Mouse (Mus musculus) right cerebral cortex, postnatal 25 days (tissue): ENCODE data around the gene Smim15.

Source experiments
- DNase-seq: peaks from one replicate; pipeline ENCODE4 v3.0.0; 2022

The Smim15 gene

GRCm38 (mm10) chr13:108063374-108064134 lies 19.3 kb downstream of the Smim15 start:
- no peak for DNase-seq

GRCm38 (mm10) chr13:108064331-108064730 lies 20.1 kb downstream of the Smim15 start:
- no peak for DNase-seq

DNA sequence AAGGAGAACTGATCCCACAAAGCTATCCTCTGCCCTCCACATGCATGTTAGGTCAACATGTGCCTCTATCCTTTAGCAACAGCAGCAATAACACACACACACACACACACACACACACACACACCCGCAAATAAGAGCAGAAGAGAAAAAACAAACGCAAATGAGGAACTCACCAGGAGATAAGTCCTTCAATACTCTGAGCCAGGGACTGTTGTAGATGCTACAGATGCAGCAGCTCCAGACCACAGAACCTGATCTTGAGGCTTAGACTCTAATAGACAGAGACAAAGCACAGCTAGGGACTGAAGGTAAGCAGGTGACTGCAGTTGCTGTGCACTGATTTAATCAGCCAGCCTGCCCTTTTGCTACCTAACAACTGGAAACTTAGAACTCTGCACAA lies 21.8 kb downstream of the Smim15 start:
- no peak for DNase-seq

DNA sequence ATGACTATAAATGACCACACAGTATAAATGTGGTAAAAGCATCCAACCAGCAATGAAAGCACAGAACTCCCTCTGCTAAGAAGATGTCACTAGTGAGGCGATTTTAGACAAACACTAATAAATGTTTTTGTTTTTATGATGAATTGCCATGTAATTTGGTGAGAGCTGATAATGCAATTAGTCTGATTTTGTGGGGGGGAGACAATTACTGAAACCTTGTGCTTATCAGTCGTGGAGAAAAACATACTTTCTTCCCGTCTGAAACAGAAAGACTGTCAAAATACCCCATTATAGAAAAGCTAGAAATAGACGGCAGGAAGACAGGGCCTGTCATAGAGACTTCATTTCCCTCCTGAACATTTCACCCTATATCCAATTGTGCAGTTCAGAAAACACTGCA lies 24.9 kb downstream of the Smim15 start:
- DNase-seq: no peak

DNA sequence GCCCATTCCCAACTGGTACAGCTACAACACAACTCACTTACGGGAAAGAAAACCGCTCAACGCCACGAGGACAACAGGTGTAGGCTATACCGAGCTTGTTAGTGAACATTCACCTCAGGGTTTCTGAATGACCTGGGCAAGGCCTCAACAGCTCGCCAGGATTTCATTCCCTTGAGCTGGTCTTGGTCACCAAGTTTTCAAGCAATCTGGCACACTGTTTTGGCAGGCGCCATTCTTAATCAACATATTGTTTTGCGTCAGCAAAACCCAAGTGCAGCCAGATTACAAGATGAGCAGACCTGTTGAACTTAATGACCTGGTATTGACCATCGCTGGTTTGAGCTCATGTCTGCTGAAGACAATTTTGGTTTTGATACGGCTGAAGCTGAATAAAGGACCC lies 25.9 kb downstream of the Smim15 start:
- DNase-seq: no peak

DNA sequence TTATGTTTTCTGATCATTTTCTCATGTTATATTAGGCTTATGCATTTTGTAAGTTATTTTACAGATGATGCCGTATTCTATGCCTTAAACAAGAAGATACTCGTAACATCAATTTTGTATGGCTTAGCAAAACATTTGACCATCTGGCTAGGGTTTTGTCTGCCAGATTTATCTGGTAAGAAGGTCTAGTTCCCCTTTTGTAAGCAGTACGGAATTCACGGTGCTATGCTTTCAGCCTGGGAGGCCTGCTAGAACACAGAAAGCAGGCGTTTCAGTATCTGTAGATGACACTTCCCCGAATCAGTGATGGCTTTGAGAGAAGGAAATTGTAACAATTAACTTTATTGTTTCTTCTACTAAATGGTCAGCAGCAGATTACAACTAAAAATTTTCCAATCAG lies 33.2 kb downstream of the Smim15 start:
- no peak for DNase-seq

GRCm38 (mm10) chr13:108077901-108078300 lies 33.7 kb downstream of the Smim15 start:
- DNase-seq: no peak

DNA sequence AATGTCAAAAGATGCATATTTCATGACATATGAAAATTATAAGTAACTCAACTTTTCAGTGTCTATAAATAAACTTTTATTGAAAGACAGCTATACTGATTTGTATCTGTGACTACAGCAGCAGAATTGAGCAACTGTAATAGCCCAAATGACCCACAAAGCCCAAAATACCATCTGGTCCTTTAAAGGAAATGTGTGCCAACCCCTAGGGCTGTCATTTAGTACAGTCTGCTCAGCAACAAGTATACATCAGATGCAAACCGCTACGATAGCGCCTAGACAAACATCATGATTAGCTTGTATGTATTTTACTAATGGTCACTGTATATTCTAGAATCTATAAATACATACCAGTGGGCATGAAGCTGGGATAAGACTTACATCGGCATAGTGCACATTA lies 39.8 kb downstream of the Smim15 start:
- no peak for DNase-seq

- no peak for DNase-seq
Observed at GRCm38 (mm10) chr13:108086036-108086435, 41.8 kb downstream of the Smim15 start.

DNA sequence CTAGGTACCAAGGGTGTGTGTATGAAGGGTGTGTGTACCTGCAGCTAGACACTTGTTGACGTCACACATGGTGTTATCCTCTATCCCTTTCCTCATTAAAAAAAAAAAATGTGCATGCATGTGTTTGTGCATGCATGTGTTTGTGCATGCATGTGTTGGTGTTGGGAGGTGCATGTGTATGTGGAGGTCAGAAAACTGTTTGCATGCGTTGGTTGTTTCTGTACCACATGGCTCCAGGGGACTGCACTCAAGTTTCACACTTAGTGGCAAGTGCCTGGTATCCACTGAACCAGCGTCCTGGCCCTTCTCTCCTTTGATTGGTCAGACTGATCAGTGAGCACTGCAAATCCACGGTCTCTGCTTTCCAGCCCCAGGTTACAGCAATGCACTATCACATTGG lies 42.5 kb downstream of the Smim15 start:
- no peak for DNase-seq

GRCm38 (mm10) chr13:108092290-108092689 lies 48.0 kb downstream of the Smim15 start:
- DNase-seq: no peak

GRCm38 (mm10) chr13:108094681-108095080 lies 50.4 kb downstream of the Smim15 start:
- no peak for DNase-seq

GRCm38 (mm10) chr13:108095617-108096016 lies 51.4 kb downstream of the Smim15 start:
- DNase-seq: peak; percentile 20

- DNase-seq: no peak
Observed at GRCm38 (mm10) chr13:108096446-108096845, 52.2 kb downstream of the Smim15 start.
